Mouse (Mus musculus) gastrocnemius, postnatal 10 days (tissue): ENCODE measurements at regions not wholly inside any gene's neighbourhood (a gene's known extent, or its start where the extent isn't known, plus 50 kb on each side); places are given as distances from the start of the nearest gene placed in this dataset.

Experiments used
- DNase-seq: peaks from one replicate; pipeline ENCODE4 v3.0.0; 2021; ENCODE audit warnings: mixed read lengths

- no peak for DNase-seq
These were observed 59.1 kb upstream of the Syt6 start for GRCm38 (mm10) chr3:103515946-103516345.

- no peak for DNase-seq
These were observed 57.4 kb upstream of the Syt6 start for GRCm38 (mm10) chr3:103517376-103518304.

GRCm38 (mm10) chr3:103518624-103519023 lies 56.4 kb upstream of the Syt6 start:
- DNase-seq = no peak
